Mouse (Mus musculus) MEL-GATA-1-ER (cell line): ENCODE measurements around the gene 1700049E17Rik1.
"Not testable (repeated sequence)": the region's sequence is repeated elsewhere in the genome, so short reads cannot be mapped to it uniquely, and the experiment has no call there.

Source experiments
- DNase-seq: peaks from one replicate; pipeline ENCODE4 v3.0.0-alpha.2; 2012; ENCODE audit warnings: low read depth; ENCODE audit errors: extremely low read depth

Gene 1700049E17Rik1

GRCm38 (mm10) chr14:41924649-41925048 is at the start of gene 1700049E17Rik1:
1700049E17Rik1 (plus strand) TSS chr14:41924949.
- DNase-seq = not testable (repeated sequence)

GRCm38 (mm10) chr14:41907190-41907589 is 17.6 kb upstream of the 1700049E17Rik1 start, which contains the start of gene Gm7980:
Gm7980 (minus strand) TSS chr14:41907290.
- not testable (repeated sequence) for DNase-seq

- not testable (repeated sequence) for DNase-seq
Observed at GRCm38 (mm10) chr14:41943695-41944094, 18.9 kb downstream of the 1700049E17Rik1 start, which contains the start of gene 1700024B05Rik. 1700024B05Rik (plus strand) TSS chr14:41943995.

GRCm38 (mm10) chr14:41964095-41964494 is 39.3 kb downstream of the 1700049E17Rik1 start:
- not testable (repeated sequence) for DNase-seq

GRCm38 (mm10) chr14:41967827-41968226 is 43.1 kb downstream of the 1700049E17Rik1 start, which contains the start of gene Gm6401:
Gm6401 (minus strand) TSS chr14:41967927.
- DNase-seq = not testable (repeated sequence)

- not testable (repeated sequence) for DNase-seq
Observed at GRCm38 (mm10) chr14:41968596-41968995, 43.8 kb downstream of the 1700049E17Rik1 start.
